Mouse (Mus musculus): Measurements from ENCODE around the gene 9130230L23Rik.

DNA sequence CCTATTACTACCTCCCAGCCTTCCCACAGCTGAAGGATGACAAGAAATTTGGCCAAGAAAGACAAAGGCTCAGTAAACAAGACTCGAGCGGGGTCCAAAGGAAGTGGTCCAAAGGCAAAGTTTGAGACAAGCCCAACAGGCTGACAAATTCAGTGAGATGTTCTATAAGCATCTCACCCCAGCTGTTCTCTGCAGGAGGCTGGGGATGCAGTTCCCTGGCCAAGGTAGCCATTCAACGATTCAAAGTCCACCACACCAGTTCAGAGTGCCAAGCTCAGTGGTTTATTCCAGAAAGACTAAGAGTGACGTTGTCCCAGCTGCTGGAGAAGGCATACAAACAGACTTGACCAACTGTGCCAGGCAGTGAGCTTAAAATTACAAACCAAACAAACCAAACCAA lies 73.9 kb downstream of the 9130230L23Rik start:
- no peak for TF ChIP-seq CTCF (IDR thresholded peaks at IDR 0.05; ENCODE audit: extremely low read depth, insufficient read depth, insufficient read length, insufficient replicate concordance)
- no peak for TF ChIP-seq POLR2A (IDR thresholded peaks at IDR 0.05; ENCODE audit: low read depth, low read length)
